Mouse (Mus musculus): Measurements from ENCODE around the gene Lefty2.

DNA sequence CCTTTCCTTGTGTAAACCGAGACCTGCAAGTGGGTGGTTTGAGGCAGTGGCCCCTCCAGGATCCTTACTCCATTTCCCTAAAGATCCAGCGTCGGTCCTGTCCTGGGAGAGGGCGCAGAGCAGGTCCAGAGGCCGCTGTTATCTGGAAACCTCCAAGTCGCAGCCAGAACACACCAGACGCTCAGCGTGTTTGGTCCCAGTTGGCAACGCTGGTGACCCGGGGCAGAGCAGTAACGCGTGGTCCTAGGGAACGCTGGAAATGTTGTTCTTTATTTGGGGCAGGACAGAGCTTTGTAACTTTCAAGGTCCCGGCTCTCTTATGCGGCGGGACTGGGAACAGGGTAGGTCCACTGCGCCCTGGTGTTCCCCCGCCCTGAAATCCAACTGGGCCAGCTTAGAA lies 48.8 kb downstream of the Lefty2 start:
- TF ChIP-seq CTCF (IDR thresholded peaks at IDR 0.05; ENCODE audit: insufficient read depth, low read depth, low read length) (no peak), POLR2A (IDR thresholded peaks at IDR 0.05; ENCODE audit: insufficient read depth, low read depth, low read length) (no peak)

All from olfactory bulb, adult 2 months (tissue).